Mouse (Mus musculus): ENCODE data around the gene Cog4.

DNA sequence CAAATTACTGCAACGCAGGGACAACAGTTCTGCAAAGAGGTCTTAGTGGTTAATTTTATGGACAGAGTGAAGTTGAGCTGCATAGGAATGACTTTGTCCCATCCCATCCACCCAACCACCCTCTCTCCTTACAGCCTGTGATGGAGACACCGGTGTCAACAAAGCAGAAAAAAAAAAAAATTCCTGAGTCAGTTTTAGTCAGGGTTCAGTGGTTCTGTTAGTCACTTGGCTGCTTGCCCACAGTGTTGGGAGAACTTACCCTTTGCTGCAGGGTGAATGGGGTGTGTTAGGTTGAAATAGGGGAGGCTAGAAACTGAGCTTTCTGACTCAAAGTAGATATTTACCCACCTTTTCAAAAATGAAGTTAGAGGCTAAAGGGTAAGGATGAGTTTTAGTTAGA lies 71.0 kb downstream of the Cog4 start:
- TF ChIP-seq FLI1 (IDR thresholded peaks at IDR 0.05; ENCODE audit: low read length) (no peak), GATA1 (IDR thresholded peaks at IDR 0.05; ENCODE audit: borderline replicate concordance, low read length) (no peak)

Measured in megakaryocyte, embryonic 14.5 days (primary cell).